Comparison of ENCODE assay signal across 8 mouse cellular contexts in genomic region chr19:8718357-8718756, GRCm38 (mm10). TPM values are rescaled to one million over a fixed set of nuclear protein-coding genes. Genes with fewer than 3 reads are reported as not detected.
DNase-seq lines count a peak whose midpoint lies in the region.

No protein-coding gene starts in this region.

- DNase-seq in heart, adult 9 months (ENCODE audit: low spot score in 2 of 2), result peak; percentile 46 to 51
- no peak for DNase-seq in heart, postnatal 25 days (ENCODE audit: low spot score)
- peak; percentile 61 for DNase-seq in urinary bladder, postnatal 25 days (ENCODE audit: low spot score)
- DNase-seq in urinary bladder, postnatal 10 days (ENCODE audit: low spot score), result no peak
- peak; percentile 58 to 73 for DNase-seq in cerebellum, postnatal 25 days
- peak; percentile 45 to 48 for DNase-seq in kidney, adult 8-10 months
- peak; percentile 77 for DNase-seq in mesoderm, embryonic 11.5 days (ENCODE audit: low read depth, low spot score)
- DNase-seq in thymus, postnatal 4 days, result peak; percentile 81

- intact Hi-C loops in heart, postnatal 25 days (cut with DNase I), result loop anchor here (10.0 kb wide), 1 partner anchor 396 kb away; no protein-coding TSS in a partner anchor

RNA-seq across cellular contexts. Expression of gene Slc3a2, which starts 4.8 kb away (rescaled TPM):
- 10 to 100 TPM; 36.1 to 38.0 TPM for total RNA-seq in heart, postnatal 25 days (2021)

RNA-seq across cellular contexts. Expression of gene Wdr74, which starts 17.3 kb away (rescaled TPM):
- total RNA-seq in heart, postnatal 25 days (2021), result 10 to 100 TPM; 17.9 to 18.9 TPM

RNA-seq across cellular contexts. Expression of gene 1700092M07Rik, which starts 22.2 kb away (rescaled TPM):
- total RNA-seq in heart, postnatal 25 days (2021), result not detected

RNA-seq across cellular contexts. Expression of gene Stx5a, which starts 22.9 kb away (rescaled TPM):
- total RNA-seq in heart, postnatal 25 days (2021), result 10 to 100 TPM; 27.6 to 31.0 TPM

RNA-seq across cellular contexts. Expression of gene Nxf1, which starts 38.5 kb away (rescaled TPM):
- 10 to 100 TPM; 37.5 to 48.1 TPM for total RNA-seq in heart, postnatal 25 days (2021)

Comparison
In these comparisons a context has a peak if more than half of its experiments do, and no peak if none do; other contexts are left out.
1. DNase-seq: peak in heart, adult 9 months (2 of 2), urinary bladder, postnatal 25 days (single experiment), cerebellum, postnatal 25 days (2 of 2), kidney, adult 8-10 months (2 of 2), mesoderm, embryonic 11.5 days (single experiment) and thymus, postnatal 4 days (single experiment); none in heart, postnatal 25 days (single experiment) and urinary bladder, postnatal 10 days (single experiment).